ENCODE assay signal across 11 mouse cellular contexts in the genomic region with DNA sequence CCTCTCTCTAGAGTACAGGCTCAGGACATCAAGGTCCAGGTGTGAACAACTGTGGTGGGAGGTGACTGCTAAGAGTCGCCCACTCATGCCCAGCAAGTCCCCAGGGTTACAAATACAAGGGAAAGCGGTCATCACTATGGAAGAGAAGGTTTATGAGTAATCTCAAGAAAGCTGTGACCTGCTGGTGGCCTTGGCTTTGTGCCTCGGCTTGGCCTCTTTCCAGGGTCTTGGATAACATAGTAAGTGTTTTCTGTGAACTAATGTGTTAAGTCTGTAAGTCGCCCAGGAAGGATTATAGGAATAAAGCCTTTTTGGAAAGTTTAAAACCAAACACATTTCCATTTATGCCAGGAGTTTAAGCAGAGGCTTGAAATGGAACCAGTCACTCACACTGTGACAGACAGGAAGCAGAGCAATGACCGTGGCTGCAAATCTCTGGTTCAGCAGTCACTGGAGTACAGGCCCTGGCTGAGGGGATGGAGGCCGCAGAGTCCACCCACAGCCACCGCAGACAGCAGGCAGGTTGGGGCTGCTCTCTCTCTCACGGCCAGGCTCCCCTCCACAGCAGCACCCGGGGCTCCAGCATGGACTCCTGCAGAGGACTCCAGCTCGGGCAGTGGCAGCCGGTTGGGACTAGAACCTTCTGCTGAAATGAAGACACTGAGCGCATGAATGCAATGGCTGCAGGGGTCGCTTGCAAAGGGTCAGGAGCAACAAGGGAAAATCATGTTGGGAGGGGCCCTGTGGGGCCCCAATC. TPM values are rescaled to one million over a fixed set of nuclear protein-coding genes. Genes with fewer than 3 reads are reported as not detected.
DNase-seq lines count a peak whose midpoint lies in the region; ATAC-seq and TF ChIP-seq lines count a peak whose summit lies in the region.
"Had no signal": no experiment of that assay in that cellular context is flagged by ENCODE, and none has a peak within 500 bp of the region (broad histone marks: within the 10 kb centered on the region; RNA-seq: fewer than 3 reads in every experiment).

No protein-coding gene starts in this region.

- intact Hi-C loops in gastrocnemius, adult 2 months (cut with DNase I): no loop called here

- DNase-seq in gastrocnemius, adult 2 months: peak; percentile 41
- DNase-seq in gastrocnemius, postnatal 25 days: no peak
- peak; percentile 54 for DNase-seq in 3T3-L1 (ENCODE audit: low read depth, low spot score)
- peak; percentile 88 to 90 for DNase-seq in adrenal gland, postnatal 36 days
- no peak for DNase-seq in thymus, postnatal 4 days
- no peak for DNase-seq in right cerebral cortex, postnatal 25 days
- DNase-seq: thymus, adult 2 months had no signal

- 0 out of 2 replicates have a peak, but pooled peaks have one; percentile 64 for ATAC-seq in kidney, embryonic 15.5 days (replicated peaks; ENCODE audit: low FRiP score)
- no peak for ATAC-seq in megakaryocyte, adult 5-6 weeks (ENCODE audit: poor library complexity, severe bottlenecking)
- ATAC-seq: CD4-positive, CD25-positive, alpha-beta regulatory T cell, adult 4 months; forebrain, embryonic 16.5 days had no signal

- no peak overlapping the region for H3K4me2 ChIP-seq in kidney, embryonic 15.5 days

- H3K9me3 ChIP-seq in kidney, embryonic 15.5 days (replicated peaks): no peaks in the 10 kb centered on the region

- peak overlapping the region; percentile 35 for H3K27ac ChIP-seq in gastrocnemius, adult 2 months
- H3K27ac ChIP-seq in kidney, embryonic 15.5 days: peak overlapping the region; percentile 74

- H3K4me3 ChIP-seq in gastrocnemius, adult 2 months: no peak overlapping the region
- H3K4me3 ChIP-seq in kidney, embryonic 15.5 days (replicated peaks): no peak overlapping the region

- no peak for TF ChIP-seq CTCF in gastrocnemius, adult 2 months (IDR thresholded peaks at IDR 0.05)

- WGBS in kidney, embryonic 15.5 days: 56% methylated on average over 13 of the region's 13 CpGs

- H3K36me3 ChIP-seq in kidney, embryonic 15.5 days: peaks cover 41% of the 10 kb centered on the region

- H3K9ac ChIP-seq in kidney, embryonic 15.5 days: no peak overlapping the region

- peaks cover 17% of the 10 kb centered on the region for H3K4me1 ChIP-seq in kidney, embryonic 15.5 days

- H3K27me3 ChIP-seq in kidney, embryonic 15.5 days: peaks cover 4% of the 10 kb centered on the region; the same call in 1 of the 2 replicates

RNA-seq across cellular contexts. Expression of a gene that starts 7.5 kb away (rescaled TPM):
- total RNA-seq in gastrocnemius, adult 2 months (2021): under 1 TPM in 1 of 2 experiments, not detected in 1; 0.54 TPM
- not detected for total RNA-seq in gastrocnemius, postnatal 25 days (2021)
- total RNA-seq in adrenal gland, postnatal 36 days (2021): not detected
- 0.36 and 0.57 TPM in 2 replicates for polyA plus RNA-seq in kidney, embryonic 15.5 days (2015; fragmentation: Nextera tagmentation; extraction: Ambion mirVana)
- total RNA-seq in megakaryocyte, adult 5-6 weeks (2015): not detected in 2 replicates
- total RNA-seq in megakaryocyte, adult 5-6 weeks (2017): not detected in 2 replicates
- polyA plus RNA-seq: CD4-positive, CD25-positive, alpha-beta regulatory T cell, adult 4 months; thymus, adult 2 months had no signal

RNA-seq across cellular contexts. Expression of a gene that starts 7.6 kb away (rescaled TPM):
- total RNA-seq in gastrocnemius, adult 2 months (2021): 1,000 to 10,000 TPM in 1 of 2 experiments, 100 to 1,000 TPM in 1; 551 to 1,329 TPM
- total RNA-seq in gastrocnemius, postnatal 25 days (2021): 1,000 to 10,000 TPM in 1 of 2 experiments, 100 to 1,000 TPM in 1; 646 to 1,026 TPM
- total RNA-seq in adrenal gland, postnatal 36 days (2021): 10 to 100 TPM; 17.0 to 48.9 TPM
- 70.7 and 81.3 TPM in 2 replicates for polyA plus RNA-seq in kidney, embryonic 15.5 days (2015; fragmentation: Nextera tagmentation; extraction: Ambion mirVana)
- not detected in 2 replicates for total RNA-seq in megakaryocyte, adult 5-6 weeks (2015)
- 0.28 and 0.33 TPM in 2 replicates for total RNA-seq in megakaryocyte, adult 5-6 weeks (2017)
- polyA plus RNA-seq: CD4-positive, CD25-positive, alpha-beta regulatory T cell, adult 4 months had no signal

RNA-seq across cellular contexts. Expression of a gene that starts 36.9 kb away (rescaled TPM):
- 10 to 100 TPM; 48.0 to 70.7 TPM for total RNA-seq in gastrocnemius, adult 2 months (2021)
- 10 to 100 TPM; 52.0 to 64.1 TPM for total RNA-seq in gastrocnemius, postnatal 25 days (2021)
- total RNA-seq in adrenal gland, postnatal 36 days (2021): 1 to 10 TPM in 1 of 2 experiments, under 1 TPM in 1; 0.50 to 1.4 TPM
- 43.8 and 48.8 TPM in 2 replicates for polyA plus RNA-seq in kidney, embryonic 15.5 days (2015; fragmentation: Nextera tagmentation; extraction: Ambion mirVana)
- 0.16 and 0.27 TPM in 2 replicates for total RNA-seq in megakaryocyte, adult 5-6 weeks (2015)
- not detected in 2 replicates for total RNA-seq in megakaryocyte, adult 5-6 weeks (2017)

RNA-seq across cellular contexts. Expression of a gene that starts 43.8 kb away (rescaled TPM):
- total RNA-seq in gastrocnemius, adult 2 months (2021): 10 to 100 TPM; 38.4 to 47.3 TPM
- total RNA-seq in gastrocnemius, postnatal 25 days (2021): 10 to 100 TPM; 36.1 to 37.7 TPM
- 10 to 100 TPM; 41.4 to 45.8 TPM for total RNA-seq in adrenal gland, postnatal 36 days (2021)
- 65.6 and 75.1 TPM in 2 replicates for polyA plus RNA-seq in kidney, embryonic 15.5 days (2015; fragmentation: Nextera tagmentation; extraction: Ambion mirVana)
- total RNA-seq in megakaryocyte, adult 5-6 weeks (2015): 13.9 and 15.0 TPM in 2 replicates
- total RNA-seq in megakaryocyte, adult 5-6 weeks (2017): 52.1 and 68.3 TPM in 2 replicates

RNA-seq across cellular contexts. Expression of a gene that starts 44.0 kb away (rescaled TPM):
- total RNA-seq in gastrocnemius, adult 2 months (2021): 10 to 100 TPM in 1 of 2 experiments, 1 to 10 TPM in 1; 9.5 to 13.0 TPM
- 10 to 100 TPM; 10.9 to 11.2 TPM for total RNA-seq in gastrocnemius, postnatal 25 days (2021)
- 10 to 100 TPM; 30.3 to 34.6 TPM for total RNA-seq in adrenal gland, postnatal 36 days (2021)
- 165 and 173 TPM in 2 replicates for polyA plus RNA-seq in kidney, embryonic 15.5 days (2015; fragmentation: Nextera tagmentation; extraction: Ambion mirVana)
- total RNA-seq in megakaryocyte, adult 5-6 weeks (2015): 49.8 and 50.6 TPM in 2 replicates
- total RNA-seq in megakaryocyte, adult 5-6 weeks (2017): 52.9 and 54.7 TPM in 2 replicates

Comparison
In these comparisons a context has a peak if more than half of its experiments do, and no peak if none do; other contexts are left out.
1. DNase-seq: peak in gastrocnemius, adult 2 months (single experiment), 3T3-L1 (single experiment) and adrenal gland, postnatal 36 days (2 of 2); none in gastrocnemius, postnatal 25 days (single experiment), thymus, postnatal 4 days (single experiment) and right cerebral cortex, postnatal 25 days (single experiment).
2. RNA of a gene that starts 7.6 kb away (total RNA-seq): 551 to 1,329 TPM in gastrocnemius, adult 2 months, 646 to 1,026 TPM in gastrocnemius, postnatal 25 days and 17.0 to 48.9 TPM in adrenal gland, postnatal 36 days; 0.28 to 0.33 TPM in megakaryocyte, adult 5-6 weeks; every median in the first group is over 10 times any median in the second.
3. RNA of a gene that starts 36.9 kb away (total RNA-seq): 48.0 to 70.7 TPM in gastrocnemius, adult 2 months and 52.0 to 64.1 TPM in gastrocnemius, postnatal 25 days; 0.50 to 1.4 TPM in adrenal gland, postnatal 36 days and 0.16 to 0.27 TPM in megakaryocyte, adult 5-6 weeks; every median in the first group is over 10 times any median in the second.